Mouse (Mus musculus) olfactory bulb, adult 2 months (tissue): Measurements from ENCODE around the gene C3. TPM values are rescaled to one million over a fixed set of nuclear protein-coding genes. Genes with fewer than 3 reads are reported as not detected.

ENCODE experiments used
- H3K27ac ChIP-seq: fragments of 200-500 bp; 2 replicates; pipeline ENCODE4 v1.5.1; 2012; ENCODE audit warnings: low read depth, low read length; ENCODE audit not compliant: insufficient read depth
- H3K4me1 ChIP-seq: fragments of 200-500 bp; 2 replicates; pipeline ENCODE4 v1.6.1; 2012; ENCODE audit warnings: low read length; ENCODE audit not compliant: control insufficient read depth, insufficient read depth
- H3K4me3 ChIP-seq: fragments of 200-500 bp; 2 replicates; pipeline ENCODE4 v1.5.1; 2012; ENCODE audit warnings: mild to moderate bottlenecking, low read depth, low read length, moderate library complexity; ENCODE audit not compliant: insufficient read depth
- CTCF ChIP-seq: fragments of 200-500 bp; IDR thresholded peaks from 2 replicates; pipeline ENCODE4 v1.5.1; 2012; ENCODE audit warnings: low read depth, mild to moderate bottlenecking, low read length, moderate library complexity; ENCODE audit not compliant: insufficient read depth
- POLR2A ChIP-seq: fragments of 200-500 bp; IDR thresholded peaks from 2 replicates; pipeline ENCODE4 v1.6.1; 2012; ENCODE audit warnings: mild to moderate bottlenecking, low read depth, low read length, moderate library complexity; ENCODE audit not compliant: insufficient read depth
- WGBS: fragments of 180-500 bp; shearing (Covaris S2); methylation state at CpG from one replicate; pipeline ENCODE4 v1.1.7; 2018; 5-methylcytosine and 5-hydroxymethylcytosine counted together
- polyA plus RNA-seq: library from polyadenylated mRNA; stranded (reverse); fragments of >200 nt; gene quantifications from 2 replicates; pipeline ENCODE4 v1.2.4, GENCODE M21; 2012; ENCODE audit warnings: low replicate concordance; ENCODE audit not compliant: missing spikeins, insufficient read depth, insufficient read length

C3 gene
- polyA plus RNA-seq, 1 experiment: not detected

DNA sequence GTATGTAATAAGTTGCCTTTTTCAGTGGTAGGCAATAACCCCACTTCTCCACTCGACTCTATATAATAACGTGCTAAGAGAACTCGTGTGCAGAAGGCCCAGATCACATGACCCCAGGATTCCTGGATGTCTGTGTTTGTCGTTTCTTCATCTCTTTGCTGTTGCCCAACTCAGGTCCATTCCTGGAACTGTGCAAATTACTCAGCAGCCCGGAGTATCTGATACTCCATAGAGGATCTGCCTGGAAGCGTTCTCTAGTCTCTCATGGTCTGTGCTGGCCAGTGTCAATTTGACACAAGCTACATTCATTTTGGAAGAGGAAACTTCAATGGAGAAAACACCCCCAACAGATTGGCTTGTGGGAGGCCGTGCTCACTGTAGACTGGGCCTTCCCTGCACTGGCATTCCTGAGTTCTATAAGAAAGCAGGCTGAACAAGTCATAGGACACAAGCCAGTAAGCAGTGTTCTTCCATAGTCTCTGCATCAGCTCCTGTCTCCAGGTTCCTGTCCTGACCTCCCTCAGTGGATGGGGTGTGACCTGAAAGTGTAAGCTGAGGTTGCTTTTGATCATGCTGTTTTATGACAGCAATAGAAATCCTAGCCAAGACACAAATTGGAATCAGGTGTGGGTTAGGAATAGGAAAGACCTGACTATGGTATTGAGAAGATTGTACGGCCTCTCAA, 32.5 kb downstream of the C3 start:
- Histone ChIP-seq H3K4me1 (no peaks in the 10 kb centered on the region; the same call in 1 of the 2 replicates), H3K27ac (no peak overlapping the region), H3K4me3 (no peak overlapping the region)
- 87% methylated on average over 8 of the region's 8 CpGs for WGBS
- TF ChIP-seq CTCF (no peak), POLR2A (no peak)

DNA sequence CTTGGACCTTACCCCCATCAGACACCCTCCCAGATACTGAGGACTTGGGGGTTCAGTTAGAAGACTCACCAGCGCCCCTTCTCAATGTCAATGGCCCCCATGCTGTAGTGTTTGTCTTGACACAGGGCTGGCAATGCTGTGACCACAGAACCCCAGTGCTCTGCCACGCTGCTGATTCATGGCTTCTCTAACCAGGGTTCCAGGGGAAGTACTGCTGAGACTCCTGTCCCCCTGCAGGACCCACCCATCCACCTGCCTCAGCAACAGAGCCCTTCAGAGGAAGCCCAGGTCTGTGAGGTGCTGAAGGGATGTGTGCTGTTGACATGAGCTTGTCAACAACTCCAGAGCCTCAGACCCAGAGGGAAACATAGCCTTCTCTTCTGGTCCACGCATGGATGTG, 33.2 kb downstream of the C3 start:
- H3K27ac ChIP-seq: no peak overlapping the region
- WGBS: 86% methylated on average over 3 of the region's 3 CpGs
- TF ChIP-seq CTCF: no peak
- TF ChIP-seq POLR2A: no peak
- no peak overlapping the region for H3K4me3 ChIP-seq
- H3K4me1 ChIP-seq: no peaks in the 10 kb centered on the region; the same call in 1 of the 2 replicates

DNA sequence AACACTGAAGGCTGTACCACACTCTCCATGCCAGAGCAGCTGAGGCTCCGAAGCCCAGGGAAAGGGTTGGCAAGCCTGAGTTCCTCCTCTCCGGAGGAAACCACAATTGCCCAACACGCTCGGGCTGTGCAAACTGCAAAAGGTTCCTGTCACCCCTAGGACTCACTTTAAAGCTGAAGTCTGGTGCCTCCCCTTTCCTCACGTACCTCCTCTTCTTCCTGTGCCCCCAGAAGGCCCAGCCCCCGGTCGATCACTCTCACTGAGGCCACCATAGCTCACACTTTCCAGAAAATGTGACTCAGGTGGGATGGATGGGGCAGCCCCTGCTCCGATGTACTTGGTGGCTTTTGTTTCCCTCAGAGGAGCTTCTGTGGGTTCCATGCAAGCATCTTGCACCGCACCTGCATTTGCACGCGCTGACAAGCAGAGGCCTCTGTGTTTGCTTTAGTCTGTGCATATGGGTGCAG, 33.9 kb downstream of the C3 start, which contains the start of gene Tnfsf14:
Gene Tnfsf14 (minus strand): TSS at position 137 of the 467 bp plus-strand sequence.
- H3K27ac ChIP-seq: no peak within 1 kb of the TSS
- no peaks in the 10 kb centered on the region; the same call in 1 of the 2 replicates for H3K4me1 ChIP-seq
- no peak for TF ChIP-seq CTCF
- no peak for TF ChIP-seq POLR2A
- WGBS: 78% methylated on average over 11 of the region's 11 CpGs
- no peak within 1 kb of the TSS for H3K4me3 ChIP-seq

DNA sequence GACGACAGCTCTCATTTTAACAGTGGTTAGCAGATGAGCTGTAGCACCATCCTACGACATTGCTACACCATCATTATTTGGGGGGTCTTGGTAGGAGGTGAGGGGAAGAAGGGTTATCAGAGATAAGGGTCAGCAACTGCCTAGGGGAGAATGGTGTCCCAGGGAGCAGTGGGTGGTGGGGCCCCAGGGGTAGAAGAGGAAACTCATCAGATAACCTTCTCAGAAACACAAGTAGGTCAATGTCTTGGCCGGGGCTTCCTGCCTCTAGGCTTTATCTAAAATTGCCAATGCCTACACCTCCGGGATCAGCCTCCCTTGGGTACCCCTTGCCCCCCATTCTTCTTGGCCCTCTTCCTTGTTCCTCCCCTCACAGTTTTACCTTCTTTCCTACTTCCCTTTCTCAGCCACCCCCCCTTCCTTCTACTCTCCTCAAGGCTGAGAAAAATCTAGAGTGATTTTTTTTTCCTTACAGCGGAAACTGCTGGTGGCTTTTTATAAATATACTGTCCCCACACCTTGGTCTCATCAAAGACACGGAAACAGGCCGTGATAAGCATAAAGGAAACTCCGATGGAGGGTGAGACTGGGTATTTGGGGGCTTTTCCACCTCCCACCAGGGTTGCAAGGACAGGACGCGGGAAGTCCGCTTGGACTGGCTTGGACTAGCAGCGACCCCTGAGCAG, 39.3 kb downstream of the C3 start:
- Histone ChIP-seq H3K4me1 (no peaks in the 10 kb centered on the region; the same call in 1 of the 2 replicates), H3K4me3 (no peak overlapping the region), H3K27ac (no peak overlapping the region)
- no peak for TF ChIP-seq POLR2A
- TF ChIP-seq CTCF: no peak
- 80% methylated on average over 12 of the region's 12 CpGs for WGBS

DNA sequence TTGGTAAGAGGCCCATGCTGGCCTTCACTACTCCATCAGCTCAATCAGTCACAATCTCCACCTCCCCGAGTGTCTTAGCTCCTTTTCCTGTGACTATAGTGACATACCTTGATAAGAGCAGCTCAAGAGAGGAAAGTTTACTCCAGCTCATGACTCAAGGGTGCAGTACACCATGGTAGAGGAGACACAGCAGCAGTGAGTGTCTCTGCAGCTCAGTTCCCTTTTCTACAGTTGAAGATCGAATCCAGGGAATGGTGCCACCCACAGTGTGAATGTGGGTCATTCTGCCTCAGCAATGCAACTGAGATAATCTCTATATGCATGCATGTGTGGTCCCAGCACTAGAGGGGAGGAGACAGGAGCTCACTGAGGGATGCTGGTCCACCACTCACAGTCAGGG, 42.3 kb downstream of the C3 start:
- no peak for TF ChIP-seq POLR2A
- Histone ChIP-seq H3K27ac (no peak overlapping the region), H3K4me1 (no peaks in the 10 kb centered on the region), H3K4me3 (no peak overlapping the region)
- WGBS: 63% methylated on average over 2 of the region's 2 CpGs

DNA sequence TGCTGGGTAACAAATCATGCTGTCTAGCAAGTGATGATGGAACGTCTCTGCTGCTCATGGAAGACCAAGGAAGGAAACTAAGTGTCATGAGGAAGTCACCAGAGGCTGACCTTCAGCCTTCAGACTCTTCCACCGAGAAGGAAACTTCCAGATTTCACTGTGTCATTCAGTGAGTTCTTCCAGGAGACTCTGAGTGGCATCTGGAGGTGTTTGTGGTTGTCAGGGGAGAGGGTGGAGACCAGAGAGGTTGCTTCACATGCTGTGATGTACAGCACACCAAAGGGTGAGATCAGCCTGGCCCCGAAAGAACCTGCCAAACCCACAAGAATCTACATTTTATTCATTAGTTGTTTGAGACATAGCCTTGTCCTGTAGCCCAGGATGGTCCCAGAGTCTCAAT, 45.1 kb downstream of the C3 start:
- TF ChIP-seq POLR2A (no peak), CTCF (no peak)
- no peak overlapping the region for H3K27ac ChIP-seq
- 77% methylated on average over 3 of the region's 3 CpGs for WGBS
- no peak overlapping the region for H3K4me3 ChIP-seq
- no peaks in the 10 kb centered on the region for H3K4me1 ChIP-seq

DNA sequence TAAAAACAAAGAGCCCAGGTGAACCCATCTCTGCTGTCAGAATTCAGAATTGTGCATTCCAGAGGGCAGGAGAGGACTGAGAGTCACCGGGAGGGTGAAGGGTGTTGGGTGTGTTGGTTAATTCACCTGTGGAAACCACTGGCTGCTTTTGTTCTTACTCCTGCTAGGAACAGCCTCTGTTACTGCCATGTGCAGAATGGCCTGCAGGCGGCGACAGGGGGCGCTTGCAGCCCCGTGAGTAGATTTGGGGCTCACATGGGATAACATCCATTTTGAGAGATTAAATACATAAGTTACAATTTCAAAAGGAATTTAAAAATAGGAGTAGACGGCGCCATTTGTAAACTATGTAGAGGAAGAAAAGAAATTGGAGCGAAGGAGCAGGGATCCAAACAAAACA, 47.6 kb downstream of the C3 start:
- Histone ChIP-seq H3K27ac (no peak overlapping the region), H3K4me3 (no peak overlapping the region), H3K4me1 (no peaks in the 10 kb centered on the region)
- 37% methylated on average over 8 of the region's 8 CpGs for WGBS
- TF ChIP-seq CTCF (no peak), POLR2A (no peak)

DNA sequence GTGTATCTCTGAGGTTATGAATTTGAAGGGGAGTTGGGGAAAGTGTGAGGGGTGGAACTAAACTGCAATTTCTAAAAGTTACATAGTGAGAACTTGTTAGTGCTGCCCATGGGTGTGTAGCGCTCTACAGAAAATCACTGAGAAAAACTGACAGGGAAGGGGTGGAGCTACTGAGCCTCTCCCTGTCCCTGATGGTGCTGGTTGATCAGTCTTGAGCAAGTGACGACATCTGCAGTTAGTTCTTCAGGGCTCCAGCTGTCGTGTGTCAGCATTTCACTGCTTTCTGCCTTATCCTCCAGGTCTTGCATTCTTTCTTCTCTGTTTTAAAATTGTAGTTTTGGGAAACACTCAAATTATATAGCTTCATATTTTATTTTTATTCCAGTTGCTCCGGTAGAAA, 54.6 kb downstream of the C3 start:
- H3K4me1 ChIP-seq: no peaks in the 10 kb centered on the region
- 57% methylated on average over 4 of the region's 4 CpGs for WGBS
- H3K4me3 ChIP-seq: no peak overlapping the region
- no peak overlapping the region for H3K27ac ChIP-seq
- TF ChIP-seq POLR2A (no peak), CTCF (no peak)

DNA sequence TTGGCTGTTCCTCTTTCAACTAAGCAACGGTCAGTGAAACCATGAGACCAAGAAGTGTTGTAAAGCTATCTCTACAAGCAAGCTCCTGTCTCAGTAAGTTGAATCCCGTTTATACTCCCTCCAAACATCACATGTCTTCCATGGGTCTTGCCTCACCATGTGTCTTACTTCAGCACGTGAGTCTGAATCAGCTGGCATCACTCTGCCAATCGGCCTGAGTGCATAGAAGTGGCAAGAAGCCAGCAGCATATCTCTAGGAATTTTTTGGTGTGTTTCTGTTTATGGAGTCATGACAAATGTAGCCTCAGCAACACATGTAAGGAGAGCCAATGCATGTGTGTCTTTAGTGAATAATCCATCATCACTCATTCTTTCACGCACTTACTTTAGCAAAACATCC, 55.6 kb downstream of the C3 start:
- no peak overlapping the region for H3K4me3 ChIP-seq
- H3K27ac ChIP-seq: no peak overlapping the region
- TF ChIP-seq CTCF (no peak), POLR2A (no peak)
- WGBS: 68% methylated on average over 5 of the region's 5 CpGs
- H3K4me1 ChIP-seq: no peaks in the 10 kb centered on the region
